Mouse (Mus musculus): ENCODE data around the gene Tnp1. TPM values are rescaled to one million over a fixed set of nuclear protein-coding genes. Genes with fewer than 3 reads are reported as not detected.
A peak's percentile ranks its signal among the peaks of the same experiment; 100 is the strongest.

Gene Tnp1
- polyA plus RNA-seq, 1 experiment from 2014 or later, result not detected

DNA sequence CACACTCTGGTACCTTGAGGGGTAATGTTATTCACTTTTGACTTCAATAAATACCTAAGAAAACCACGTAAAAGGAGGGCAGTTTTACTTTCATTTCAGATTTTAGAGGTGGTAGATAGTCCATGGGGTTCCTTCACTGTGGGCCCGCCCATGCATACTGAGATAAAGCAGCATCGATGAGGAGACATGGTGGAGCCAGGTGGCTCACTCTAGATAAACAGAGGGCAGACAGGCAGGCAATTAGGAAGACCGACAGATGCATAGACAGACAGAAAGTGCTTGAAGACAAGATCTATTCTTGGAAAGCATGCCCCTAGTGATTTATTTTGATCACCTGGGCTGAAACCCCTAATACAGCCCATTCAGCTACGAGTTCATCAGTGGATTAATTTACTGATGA lies 13.1 kb downstream of the Tnp1 start:
- H3K27ac ChIP-seq, result peak overlapping the region; percentile 76
- H3K4me3 ChIP-seq (replicated peaks), result no peak overlapping the region; the same call in 1 of the 2 replicates
- no peak overlapping the region; the same call in 1 of the 2 replicates for H3K9ac ChIP-seq
- H3K36me3 ChIP-seq, result no peaks in the 10 kb centered on the region
- peak; percentile 100 for ATAC-seq (ENCODE audit: low read depth)
- DNase-seq, result peak; percentile 65
- 23% methylated on average over 5 of the region's 5 CpGs for WGBS (ENCODE audit: insufficient replicate concordance)
- no peaks in the 10 kb centered on the region for H3K27me3 ChIP-seq
- H3K9me3 ChIP-seq (replicated peaks), result no peaks in the 10 kb centered on the region
- peak overlapping the region; percentile 45 for H3K4me2 ChIP-seq
- H3K4me1 ChIP-seq (replicated peaks), result peaks cover 27% of the 10 kb centered on the region

DNA sequence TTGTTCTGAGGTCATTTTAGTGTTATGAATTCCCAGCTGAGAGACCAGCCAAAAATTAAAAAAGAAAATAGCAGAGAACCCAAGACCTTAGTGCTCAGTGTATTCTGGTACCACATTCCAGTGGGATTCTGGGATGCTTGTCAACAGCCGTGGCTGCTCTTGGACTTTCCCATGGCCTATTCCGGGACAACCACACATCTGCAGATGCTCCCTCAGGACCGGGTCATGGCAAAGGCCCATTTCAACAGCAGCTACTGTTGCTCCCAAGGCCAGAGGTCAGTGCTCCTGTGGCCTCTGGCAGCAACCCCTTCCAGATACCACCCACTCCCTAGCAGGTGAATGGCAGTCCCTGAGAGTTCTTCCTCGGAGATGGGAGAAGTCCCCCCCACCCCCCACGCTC lies 13.7 kb downstream of the Tnp1 start:
- DNase-seq (no peak), ATAC-seq (ENCODE audit: low read depth) (no peak)
- no peaks in the 10 kb centered on the region for H3K27me3 ChIP-seq
- no peak overlapping the region; the same call in 1 of the 2 replicates for H3K9ac ChIP-seq
- WGBS (ENCODE audit: insufficient replicate concordance), result 74% methylated on average over 5 of the region's 5 CpGs
- peaks cover 27% of the 10 kb centered on the region for H3K4me1 ChIP-seq (replicated peaks)
- no peaks in the 10 kb centered on the region for H3K9me3 ChIP-seq (replicated peaks)
- no peak overlapping the region for H3K4me3 ChIP-seq (replicated peaks)
- H3K4me2 ChIP-seq, result peak overlapping the region; percentile 45
- H3K27ac ChIP-seq, result peak overlapping the region; percentile 59
- no peaks in the 10 kb centered on the region for H3K36me3 ChIP-seq

DNA sequence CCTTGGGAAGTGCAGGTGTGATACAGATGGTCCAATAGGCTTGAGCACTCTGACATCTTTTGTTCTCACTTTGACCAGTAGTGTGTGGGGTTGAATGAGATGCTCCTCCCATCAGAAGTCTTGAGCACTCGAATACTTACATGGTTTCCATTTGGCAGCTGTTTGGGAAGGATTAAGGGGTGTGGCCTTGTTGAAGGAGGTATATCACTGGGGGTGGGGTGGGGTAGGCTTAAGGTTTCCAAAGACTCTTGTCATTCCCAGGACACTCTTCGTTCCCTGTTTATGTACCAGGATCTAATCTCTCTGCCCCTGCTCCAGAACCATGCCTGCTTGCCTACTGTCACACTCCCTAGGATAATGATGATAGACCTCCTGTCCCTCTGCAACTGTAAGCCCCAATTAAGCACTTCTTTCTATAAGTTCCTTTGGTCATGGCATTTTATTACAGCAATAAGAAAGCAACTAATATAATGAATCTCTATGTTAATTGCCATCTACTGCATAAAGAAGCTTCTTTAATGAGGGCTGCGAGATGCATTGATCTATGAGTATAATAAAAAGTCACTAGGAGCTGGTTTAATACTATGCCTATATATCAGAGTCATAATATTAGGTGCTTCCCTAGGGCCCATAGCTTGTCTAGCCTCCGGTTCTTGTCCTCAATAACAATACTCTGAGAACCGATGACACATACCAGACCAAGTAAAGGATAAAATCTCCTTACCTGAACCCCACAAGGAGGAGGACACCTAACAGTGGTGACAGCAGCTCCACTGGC lies 20.8 kb downstream of the Tnp1 start:
- no peaks in the 10 kb centered on the region for H3K9me3 ChIP-seq (replicated peaks)
- H3K4me1 ChIP-seq (replicated peaks), result no peaks in the 10 kb centered on the region
- no peak overlapping the region for H3K4me2 ChIP-seq
- no peak overlapping the region for H3K9ac ChIP-seq
- 71% methylated on average over 5 of the region's 5 CpGs for WGBS (ENCODE audit: insufficient replicate concordance)
- no peak overlapping the region for H3K27ac ChIP-seq
- ATAC-seq (ENCODE audit: low read depth) (no peak), DNase-seq (no peak)
- no peak overlapping the region for H3K4me3 ChIP-seq (replicated peaks)
- H3K36me3 ChIP-seq, result no peaks in the 10 kb centered on the region
- H3K27me3 ChIP-seq, result 0 out of 2 replicates have a peak, but pooled peaks cover 6% of the 10 kb centered on the region

DNA sequence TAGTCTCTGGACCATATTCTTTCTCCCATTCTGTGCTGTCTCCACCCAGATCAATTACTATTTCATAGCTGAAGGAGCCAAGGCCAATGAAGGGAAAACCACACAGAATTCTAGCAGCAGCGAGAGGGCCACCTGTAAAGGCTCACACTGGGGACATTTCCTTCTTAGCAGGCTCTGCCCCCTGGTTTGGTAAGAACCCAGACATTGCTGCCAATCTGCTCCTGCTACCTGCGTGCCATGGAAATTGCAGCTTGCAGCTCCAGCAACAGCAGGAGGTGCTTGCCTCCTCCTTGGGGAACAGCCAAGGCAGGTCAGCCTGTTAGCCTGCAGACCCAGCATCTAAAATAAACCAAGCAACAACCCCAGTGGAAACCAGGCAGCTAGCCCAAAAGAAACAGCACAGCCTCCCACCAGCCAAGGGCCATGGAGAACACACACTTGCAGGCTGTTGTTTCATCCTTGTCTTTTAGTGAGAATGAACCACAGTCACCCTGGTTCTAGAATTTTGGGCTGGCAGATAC lies 22.7 kb downstream of the Tnp1 start:
- WGBS (ENCODE audit: insufficient replicate concordance), result 71% methylated on average over 2 of the region's 2 CpGs
- no peak for DNase-seq
- Histone ChIP-seq H3K4me3 (replicated peaks) (no peak overlapping the region), H3K4me2 (no peak overlapping the region), H3K27ac (no peak overlapping the region), H3K36me3 (no peaks in the 10 kb centered on the region), H3K9me3 (replicated peaks) (no peaks in the 10 kb centered on the region), H3K27me3 (0 out of 2 replicates have a peak, but pooled peaks cover 6% of the 10 kb centered on the region), H3K9ac (no peak overlapping the region), H3K4me1 (replicated peaks) (no peaks in the 10 kb centered on the region)
- ATAC-seq (ENCODE audit: low read depth), result no peak

DNA sequence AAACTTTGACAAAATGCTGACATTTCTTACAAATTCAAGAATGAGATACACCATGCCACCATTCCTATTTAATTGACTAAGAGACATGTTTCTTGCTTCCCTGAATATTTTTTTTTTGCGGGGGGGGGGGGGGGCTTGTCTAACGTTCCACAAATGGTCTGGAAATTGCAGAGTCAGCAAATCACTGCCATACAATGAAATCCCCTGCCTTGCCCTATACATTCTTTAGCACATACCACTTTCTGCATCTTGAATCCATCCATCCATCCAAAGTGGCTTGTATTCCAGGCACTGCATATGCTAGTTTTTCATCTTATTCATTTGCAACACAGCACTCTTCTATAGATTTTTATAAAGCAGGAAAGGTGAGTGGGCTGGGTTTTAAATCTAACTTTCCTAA lies 23.5 kb downstream of the Tnp1 start:
- H3K4me3 ChIP-seq (replicated peaks), result no peak overlapping the region
- WGBS (ENCODE audit: insufficient replicate concordance), result 41% methylated on average over 2 of the region's 2 CpGs
- H3K9me3 ChIP-seq (replicated peaks), result no peaks in the 10 kb centered on the region
- ATAC-seq (ENCODE audit: low read depth), result no peak
- H3K36me3 ChIP-seq, result no peaks in the 10 kb centered on the region
- 0 out of 2 replicates have a peak, but pooled peaks cover 6% of the 10 kb centered on the region for H3K27me3 ChIP-seq
- no peak overlapping the region for H3K27ac ChIP-seq
- no peaks in the 10 kb centered on the region for H3K4me1 ChIP-seq (replicated peaks)
- H3K9ac ChIP-seq, result no peak overlapping the region
- H3K4me2 ChIP-seq, result no peak overlapping the region
- DNase-seq, result no peak

DNA sequence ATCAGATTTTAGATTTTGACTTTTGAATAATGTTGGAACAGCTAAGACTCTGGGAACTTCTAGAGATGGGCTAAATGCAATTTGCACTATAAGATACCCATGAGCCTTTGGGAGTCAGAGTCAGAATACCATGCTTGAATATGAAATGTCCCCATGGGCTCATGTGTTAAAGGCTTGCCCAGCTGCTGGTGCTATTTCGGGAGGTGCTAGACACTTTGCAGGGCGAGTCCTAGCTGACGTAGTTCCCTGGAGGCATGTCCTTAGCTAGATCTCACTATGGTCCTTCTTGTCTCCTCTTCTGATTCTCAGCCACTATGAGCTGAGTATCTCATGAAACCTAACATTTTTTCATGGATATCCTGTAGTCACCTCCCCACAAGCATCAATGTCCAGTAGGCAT lies 26.8 kb downstream of the Tnp1 start:
- Histone ChIP-seq H3K4me1 (replicated peaks) (peaks cover 4% of the 10 kb centered on the region), H3K27me3 (0 out of 2 replicates have a peak, but pooled peaks cover 6% of the 10 kb centered on the region), H3K36me3 (no peaks in the 10 kb centered on the region), H3K27ac (no peak overlapping the region), H3K4me2 (no peak overlapping the region), H3K9me3 (replicated peaks) (no peaks in the 10 kb centered on the region), H3K9ac (no peak overlapping the region), H3K4me3 (replicated peaks) (no peak overlapping the region)
- WGBS (ENCODE audit: insufficient replicate concordance), result 66% methylated on average over 3 of the region's 3 CpGs
- DNase-seq (no peak), ATAC-seq (ENCODE audit: low read depth) (no peak)

DNA sequence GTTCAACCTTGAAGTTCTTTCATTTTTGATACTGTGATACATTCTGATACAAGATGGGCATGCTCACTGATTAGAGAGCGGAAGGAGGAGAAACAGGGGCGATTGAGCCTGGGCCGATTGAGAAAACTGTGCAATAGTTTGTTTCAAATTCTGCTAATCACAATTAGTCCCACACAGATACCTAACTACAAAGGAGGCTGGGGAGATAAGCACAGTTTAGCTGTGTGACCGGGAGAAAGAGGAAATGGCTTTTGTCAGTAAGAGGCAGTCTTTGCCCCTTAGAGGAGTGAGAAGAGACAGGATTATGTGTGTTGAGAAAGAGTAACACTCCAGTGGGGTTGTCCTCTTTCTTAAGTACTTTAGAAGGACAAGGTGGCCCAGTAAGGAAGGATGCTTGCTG lies 29.0 kb downstream of the Tnp1 start:
- H3K4me2 ChIP-seq, result no peak overlapping the region
- H3K4me1 ChIP-seq (replicated peaks), result peaks cover 4% of the 10 kb centered on the region
- H3K9me3 ChIP-seq (replicated peaks), result no peaks in the 10 kb centered on the region
- 0 out of 2 replicates have a peak, but pooled peaks cover 6% of the 10 kb centered on the region for H3K27me3 ChIP-seq
- no peak for ATAC-seq (ENCODE audit: low read depth)
- WGBS (ENCODE audit: insufficient replicate concordance), result 27% methylated on average over 4 of the region's 4 CpGs
- H3K9ac ChIP-seq, result no peak overlapping the region
- no peaks in the 10 kb centered on the region for H3K36me3 ChIP-seq
- no peak overlapping the region for H3K4me3 ChIP-seq (replicated peaks)
- no peak overlapping the region for H3K27ac ChIP-seq
- DNase-seq, result no peak

DNA sequence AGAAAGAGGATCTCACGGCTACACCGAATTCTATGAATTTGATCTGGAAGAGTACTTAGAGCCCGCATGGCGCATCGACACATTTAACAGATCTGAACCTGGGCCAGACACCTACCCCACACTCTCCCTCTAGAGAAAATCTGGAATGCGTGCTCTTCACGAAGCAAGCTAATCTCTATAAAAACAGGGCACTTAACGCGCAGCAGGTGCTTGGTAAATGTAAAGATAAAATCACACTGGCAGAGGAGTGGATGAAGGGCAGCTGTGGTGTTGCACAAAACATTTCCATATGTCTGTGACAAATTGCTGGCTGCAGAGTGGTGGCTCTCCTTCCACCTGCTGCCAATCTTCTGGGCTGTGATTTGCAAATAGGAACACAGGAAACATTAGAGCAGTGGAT lies 36.8 kb downstream of the Tnp1 start:
- H3K27ac ChIP-seq, result no peak overlapping the region
- DNase-seq, result no peak
- H3K4me1 ChIP-seq (replicated peaks), result no peaks in the 10 kb centered on the region
- WGBS (ENCODE audit: insufficient replicate concordance), result 79% methylated on average over 9 of the region's 9 CpGs
- no peak overlapping the region for H3K4me2 ChIP-seq
- no peaks in the 10 kb centered on the region; the same call in 1 of the 2 replicates for H3K27me3 ChIP-seq
- no peaks in the 10 kb centered on the region for H3K36me3 ChIP-seq
- no peaks in the 10 kb centered on the region for H3K9me3 ChIP-seq (replicated peaks)
- no peak overlapping the region for H3K4me3 ChIP-seq (replicated peaks)
- no peak overlapping the region for H3K9ac ChIP-seq
- ATAC-seq (ENCODE audit: low read depth), result no peak

DNA sequence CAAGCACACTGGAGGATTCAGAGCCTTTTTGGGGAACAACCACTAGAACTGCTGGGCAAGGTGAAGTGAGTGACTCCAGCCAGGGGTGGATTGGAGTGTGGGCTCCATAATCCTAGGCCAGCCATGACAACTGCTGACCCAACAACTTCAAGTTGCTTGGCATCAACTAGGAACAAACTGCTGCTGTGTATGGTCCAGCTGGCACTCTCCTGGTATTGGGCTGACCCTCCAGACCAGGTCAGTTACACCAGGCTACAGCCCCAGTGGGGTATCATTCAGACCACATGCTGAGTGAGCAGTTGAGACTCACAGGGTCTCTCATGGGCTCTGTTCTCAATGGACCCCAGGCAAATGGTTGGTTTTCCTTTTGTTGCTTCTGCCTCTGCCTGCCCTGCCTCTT lies 41.5 kb downstream of the Tnp1 start:
- Histone ChIP-seq H3K4me2 (no peak overlapping the region), H3K27ac (no peak overlapping the region), H3K9ac (no peak overlapping the region), H3K27me3 (no peaks in the 10 kb centered on the region; the same call in 1 of the 2 replicates), H3K9me3 (replicated peaks) (no peaks in the 10 kb centered on the region), H3K4me1 (replicated peaks) (no peaks in the 10 kb centered on the region), H3K36me3 (no peaks in the 10 kb centered on the region), H3K4me3 (replicated peaks) (no peak overlapping the region)
- DNase-seq (no peak), ATAC-seq (ENCODE audit: low read depth) (no peak)

DNA sequence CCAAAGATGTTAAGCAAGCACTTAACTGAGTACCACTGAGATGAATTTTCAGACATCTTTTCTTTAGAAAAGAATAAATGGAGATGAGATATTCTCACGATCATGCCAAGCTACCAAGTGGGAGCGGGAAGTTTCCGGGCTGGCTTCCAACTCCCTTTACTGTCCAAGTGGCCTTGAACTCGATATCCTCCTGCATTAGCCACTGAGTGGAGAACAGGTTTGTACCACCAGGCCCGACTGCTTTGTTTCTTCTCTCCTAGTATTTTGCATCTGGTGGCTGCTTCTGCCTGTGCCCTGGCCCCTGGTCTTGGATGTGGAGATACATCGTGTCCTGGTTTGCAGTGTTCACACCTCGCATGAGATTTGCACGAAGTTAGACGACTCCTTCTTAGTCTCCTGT lies 45.2 kb downstream of the Tnp1 start:
- Histone ChIP-seq H3K36me3 (no peaks in the 10 kb centered on the region), H3K9ac (no peak overlapping the region), H3K4me2 (no peak overlapping the region), H3K4me3 (replicated peaks) (no peak overlapping the region), H3K27ac (no peak overlapping the region), H3K9me3 (replicated peaks) (no peaks in the 10 kb centered on the region), H3K4me1 (replicated peaks) (no peaks in the 10 kb centered on the region), H3K27me3 (no peaks in the 10 kb centered on the region)
- DNase-seq, result no peak
- ATAC-seq (ENCODE audit: low read depth), result no peak
- WGBS (ENCODE audit: insufficient replicate concordance), result 75% methylated on average over 9 of the region's 9 CpGs

DNA sequence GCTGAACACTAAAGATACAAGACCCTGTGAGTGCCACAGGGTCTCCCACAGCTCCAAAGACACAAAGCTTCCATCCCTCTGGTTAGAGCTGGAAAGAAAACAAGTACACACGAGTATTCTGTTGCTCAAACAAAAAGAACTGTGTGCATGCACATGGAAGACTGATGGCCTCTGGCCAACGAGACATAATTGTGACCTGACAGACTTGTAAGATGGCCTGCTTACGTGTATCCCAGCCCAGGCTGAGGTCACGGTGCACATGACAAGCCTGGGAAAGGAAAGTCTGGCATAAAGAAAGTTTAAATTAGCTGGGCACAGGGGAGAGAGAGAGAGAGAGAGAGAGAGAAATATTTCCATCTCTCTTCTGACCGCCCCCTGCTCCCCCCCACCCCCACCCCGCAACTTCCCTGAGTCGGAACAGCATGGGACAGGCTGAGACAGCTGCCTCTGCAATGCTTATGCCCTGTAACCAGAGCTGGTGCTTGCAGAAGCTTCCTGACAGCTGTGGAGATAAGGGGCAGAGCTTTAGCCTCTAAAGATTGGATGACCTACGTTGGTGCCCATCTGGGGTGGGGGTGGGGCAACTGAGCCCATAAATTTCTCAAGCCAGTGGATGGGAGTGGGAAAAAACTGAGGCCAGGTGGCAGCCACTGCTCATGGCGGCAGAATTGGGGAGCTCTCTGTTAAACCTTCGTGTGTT lies 46.4 kb downstream of the Tnp1 start:
- no peak for ATAC-seq (ENCODE audit: low read depth)
- Histone ChIP-seq H3K4me3 (replicated peaks) (no peak overlapping the region), H3K27me3 (no peaks in the 10 kb centered on the region), H3K4me1 (replicated peaks) (no peaks in the 10 kb centered on the region), H3K9ac (no peak overlapping the region), H3K27ac (no peak overlapping the region), H3K4me2 (no peak overlapping the region), H3K9me3 (replicated peaks) (no peaks in the 10 kb centered on the region), H3K36me3 (no peaks in the 10 kb centered on the region)
- 26% methylated on average over 10 of the region's 10 CpGs for WGBS (ENCODE audit: insufficient replicate concordance)
- no peak for DNase-seq

Data from liver, embryonic 13.5 days (tissue).